Mouse (Mus musculus): Measurements from ENCODE around the gene Alb.

DNA sequence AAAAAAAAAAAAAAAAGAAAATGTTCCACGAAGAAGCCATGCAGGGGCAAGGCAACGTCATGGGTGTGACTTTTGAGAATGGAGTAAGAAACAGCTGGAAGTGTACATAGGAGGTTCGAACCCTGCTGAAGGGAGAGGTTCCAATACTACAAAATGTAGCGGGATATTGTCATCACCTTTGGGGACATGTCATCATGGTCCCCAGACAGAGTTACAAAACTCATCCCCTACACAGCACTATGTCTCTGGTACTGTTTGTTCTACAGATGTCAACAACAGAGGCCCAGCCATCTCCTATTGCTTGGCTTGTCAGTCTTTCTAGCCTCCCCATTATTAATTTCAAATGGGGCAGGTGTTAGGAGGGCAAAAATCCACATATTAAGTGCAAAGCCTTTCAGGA is 13.2 kb downstream of the Alb start:
- TF ChIP-seq POLR2A (IDR thresholded peaks at IDR 0.05; ENCODE audit: low read depth, low read length) (no peak), CTCF (IDR thresholded peaks at IDR 0.05; ENCODE audit: extremely low read depth, insufficient read depth, insufficient read length, insufficient replicate concordance) (no peak)

Data from spleen, adult 2 months (tissue).